Mouse (Mus musculus) liver, embryonic 14.5 days (tissue): ENCODE results near the gene Lingo3. TPM values are rescaled to one million over a fixed set of nuclear protein-coding genes. Genes with fewer than 3 reads are reported as not detected.
A peak's percentile ranks its signal among the peaks of the same experiment; 100 is the strongest.

ENCODE experiments used
- ATAC-seq: fragments of 200-750 bp; cut with Nextera tagmentation; 2 replicates; pipeline ENCODE4 v1.8.0; 2017; ENCODE audit warnings: moderate number of reproducible peaks, mild to moderate bottlenecking, moderate library complexity; ENCODE audit not compliant: insufficient read depth
- DNase-seq, 3 experiments: peaks; one replicate each; pipeline ENCODE4 v3.0.0-alpha.2; 2012 to 2013; ENCODE audit warnings: low read depth in 3 of 3, low spot score in 3 of 3
- H3K27ac ChIP-seq: fragments of 300-500 bp; sonication (generic); 2 replicates; pipeline ENCODE4 v1.5.1; 2014; ENCODE audit warnings: moderate library complexity, mild to moderate bottlenecking, control low read depth, inconsistent platforms
- H3K27me3 ChIP-seq: fragments of 300-500 bp; sonication (generic); 2 replicates; pipeline ENCODE4 v1.6.1; 2014; ENCODE audit warnings: mild to moderate bottlenecking, low read length, moderate library complexity; ENCODE audit not compliant: control insufficient read depth, insufficient read depth
- H3K36me3 ChIP-seq: fragments of 300-500 bp; sonication (generic); replicated peaks from 2 replicates; pipeline ENCODE4 v1.6.1; 2014; ENCODE audit warnings: low read depth; ENCODE audit not compliant: control insufficient read depth, insufficient read depth
- H3K4me1 ChIP-seq, 2 experiments: fragments of 200-500 bp in 1 of 2; fragments of 300-500 bp in 1 of 2; sonication (generic) in 1 of 2; replicated peaks; 2 replicates each; pipeline ENCODE4 v1.6.1; 2012 to 2014; ENCODE audit warnings: antibody characterized with exemption in 1 of 2, inconsistent platforms in 1 of 2, low read length in 1 of 2; ENCODE audit not compliant: control insufficient read depth in 2 of 2, insufficient read depth in 2 of 2
- H3K4me2 ChIP-seq: fragments of 300-500 bp; sonication (generic); 2 replicates; pipeline ENCODE4 v1.6.1; 2014; ENCODE audit warnings: low read depth, mild to moderate bottlenecking, control low read depth, moderate library complexity
- H3K4me3 ChIP-seq, 2 experiments: fragments of 200-500 bp in 1 of 2; fragments of 300-500 bp in 1 of 2; sonication (generic) in 1 of 2; 2 replicates each; pipeline ENCODE4 v1.5.1; 2012 to 2014; ENCODE audit warnings: low read depth in 2 of 2, low read length in 2 of 2, mild to moderate bottlenecking in 2 of 2, control low read depth in 1 of 2, inconsistent platforms in 1 of 2, moderate library complexity in 1 of 2; ENCODE audit not compliant: insufficient read depth in 1 of 2
- H3K9ac ChIP-seq: fragments of 300-500 bp; sonication (generic); replicated peaks from 2 replicates; pipeline ENCODE4 v1.6.1; 2014; ENCODE audit warnings: mild to moderate bottlenecking, control low read depth, moderate library complexity
- H3K9me3 ChIP-seq: fragments of 300-500 bp; sonication (generic); 2 replicates; pipeline ENCODE4 v1.6.1; 2016; ENCODE audit warnings: low read length, mixed read lengths; ENCODE audit not compliant: control insufficient read depth
- CTCF ChIP-seq: IDR thresholded peaks from 2 replicates; pipeline ENCODE4 v1.5.1; 2016; ENCODE audit warnings: antibody characterized with exemption, low read depth, control low read depth
- EP300 ChIP-seq: IDR thresholded peaks from 2 replicates; pipeline ENCODE4 v1.6.1; 2016; ENCODE audit warnings: antibody characterized with exemption, low read depth
- WGBS: fragments of 180-500 bp; shearing (Covaris S2); extraction: QIAGEN DNeasy Blood & Tissue Kit; methylation state at CpG from one replicate; pipeline ENCODE4 v1.1.7; 2014; ENCODE audit not compliant: insufficient replicate concordance; 5-methylcytosine and 5-hydroxymethylcytosine counted together
- polyA plus RNA-seq, 2 experiments: library from polyadenylated mRNA; depleted of rRNA in 1 of 2; stranded (reverse) in 1 of 2; unstranded in 1 of 2; fragments of >200 nt; fragmentation: Nextera tagmentation in 1 of 2; extraction: Ambion mirVana in 1 of 2; gene quantifications; 2 replicates each; pipeline versions ENCODE4 v1.2.1 to v1.2.3; 2012 to 2014

Gene Lingo3
- polyA plus RNA-seq, 2 experiments: 0.01 TPM; not detected in 1

DNA sequence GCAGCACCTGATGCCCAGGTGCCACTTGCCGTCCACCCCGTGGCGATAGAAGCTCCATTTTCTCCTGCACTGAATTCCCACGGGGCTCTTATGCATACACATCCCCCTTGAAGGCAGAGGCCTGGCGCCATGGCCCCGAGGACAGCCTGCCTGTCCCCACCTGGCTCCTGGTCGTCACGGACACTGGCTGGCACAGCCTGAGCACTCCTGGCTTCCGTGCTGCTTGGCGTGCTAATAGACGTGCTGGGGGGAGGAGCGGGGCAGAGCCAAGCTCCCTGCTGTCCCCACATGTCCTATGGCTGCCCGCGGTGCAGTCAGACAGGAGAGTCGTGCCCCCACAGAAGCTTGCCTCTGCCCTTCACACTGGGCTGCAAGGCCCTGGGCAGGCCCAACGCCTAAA is 20.6 kb upstream of the Lingo3 start:
- Histone ChIP-seq H3K4me1 (peaks cover 29 to 37% of the 10 kb centered on the region in 2 experiments), H3K27me3 (no peaks in the 10 kb centered on the region), H3K4me3 (no peak overlapping the region), H3K9me3 (no peaks in the 10 kb centered on the region), H3K27ac (no peak overlapping the region), H3K4me2 (no peak overlapping the region), H3K36me3 (peaks cover 70% of the 10 kb centered on the region), H3K9ac (no peak overlapping the region)
- 92% methylated on average over 16 of the region's 16 CpGs for WGBS
- DNase-seq: no peak
- no peak for ATAC-seq
- no peak for TF ChIP-seq EP300
- TF ChIP-seq CTCF: no peak

DNA sequence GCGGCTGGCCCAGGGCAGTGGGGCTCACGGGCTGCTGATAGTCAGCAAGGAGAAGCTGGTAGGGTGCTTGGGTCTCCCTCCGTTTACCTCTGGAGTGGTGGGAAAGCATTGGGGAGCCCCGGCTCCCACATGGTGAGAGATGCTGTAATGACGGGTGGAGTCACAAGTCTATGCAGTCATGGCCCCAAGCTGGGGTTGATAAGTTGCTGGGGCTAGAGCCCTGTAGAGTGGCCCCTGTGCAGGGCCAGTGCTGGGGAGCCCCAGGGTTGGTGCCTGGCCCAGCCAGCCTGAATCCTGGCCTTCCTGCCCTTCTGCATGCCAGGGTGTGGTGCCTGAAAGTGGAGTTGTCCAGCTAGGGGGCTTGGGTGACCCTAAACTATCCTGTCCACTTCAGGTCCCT is 18.5 kb upstream of the Lingo3 start:
- ATAC-seq (peak; percentile 27; the same call in 1 of the 2 replicates), DNase-seq (no peak)
- Histone ChIP-seq H3K36me3 (peaks cover 57% of the 10 kb centered on the region), H3K27me3 (no peaks in the 10 kb centered on the region), H3K4me2 (peak overlapping the region; percentile 57), H3K4me3 (no peak overlapping the region), H3K9ac (peak overlapping the region; percentile 52), H3K4me1 (peaks cover 49 to 54% of the 10 kb centered on the region in 2 experiments), H3K9me3 (no peaks in the 10 kb centered on the region), H3K27ac (peak overlapping the region; percentile 87)
- TF ChIP-seq CTCF: no peak
- no peak for TF ChIP-seq EP300
- 57% methylated on average over 5 of the region's 5 CpGs for WGBS

DNA sequence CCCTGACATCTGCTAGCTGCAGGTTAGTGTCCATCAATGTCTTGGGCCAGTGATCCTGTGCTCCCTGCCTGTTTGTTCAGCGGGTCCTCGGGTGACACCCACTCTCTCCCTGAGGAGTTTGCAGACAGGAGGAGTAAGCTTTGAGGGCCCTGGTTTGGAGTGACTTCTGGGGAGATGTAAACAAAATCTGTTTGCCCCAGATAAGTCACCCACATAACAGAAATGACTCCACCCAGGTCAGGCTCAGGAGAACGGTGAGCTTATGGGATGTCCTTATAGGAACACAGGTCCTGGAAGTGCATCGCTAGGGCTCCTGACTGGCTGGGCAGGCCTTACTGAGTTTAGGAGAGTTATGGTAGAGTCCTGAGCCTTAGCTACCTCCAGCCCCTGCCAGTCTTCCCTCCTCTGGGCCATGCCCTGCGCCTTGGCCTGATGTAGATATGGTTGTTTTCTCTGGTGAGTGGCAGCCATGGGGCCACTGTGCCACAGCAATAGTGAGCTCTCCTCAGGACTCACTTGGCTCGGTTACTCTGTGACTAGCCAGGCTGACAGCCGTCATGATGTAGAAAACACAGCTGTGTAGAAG is 14.6 kb upstream of the Lingo3 start:
- Histone ChIP-seq H3K27ac (peak overlapping the region; percentile 100), H3K9ac (peak overlapping the region; percentile 99), H3K27me3 (no peaks in the 10 kb centered on the region), H3K4me2 (peak overlapping the region; percentile 99), H3K4me3 (peak overlapping the region; percentile 69 to 100), H3K4me1 (peaks cover 67 to 69% of the 10 kb centered on the region in 2 experiments), H3K36me3 (peaks cover 27% of the 10 kb centered on the region), H3K9me3 (no peaks in the 10 kb centered on the region)
- DNase-seq: peak; percentile 95 to 97 (median 95)
- 14% methylated on average over 7 of the region's 7 CpGs for WGBS
- ATAC-seq: peak; percentile 83
- TF ChIP-seq CTCF: no peak
- TF ChIP-seq EP300: peak; percentile 97

GRCm38 (mm10) chr10:80857848-80858247 is 14.0 kb upstream of the Lingo3 start:
- Histone ChIP-seq H3K9me3 (no peaks in the 10 kb centered on the region), H3K4me3 (peak overlapping the region; percentile 69 to 100), H3K36me3 (peaks cover 21% of the 10 kb centered on the region), H3K27ac (peak overlapping the region; percentile 100), H3K4me1 (peaks cover 62 to 67% of the 10 kb centered on the region in 2 experiments), H3K4me2 (peak overlapping the region; percentile 99), H3K27me3 (no peaks in the 10 kb centered on the region), H3K9ac (peak overlapping the region; percentile 99)
- 13% methylated on average over 3 of the region's 3 CpGs for WGBS
- ATAC-seq (peak; percentile 74), DNase-seq (peak in 2 of 3 experiments; percentile 53 to 61)
- TF ChIP-seq EP300: no peak
- no peak for TF ChIP-seq CTCF

DNA sequence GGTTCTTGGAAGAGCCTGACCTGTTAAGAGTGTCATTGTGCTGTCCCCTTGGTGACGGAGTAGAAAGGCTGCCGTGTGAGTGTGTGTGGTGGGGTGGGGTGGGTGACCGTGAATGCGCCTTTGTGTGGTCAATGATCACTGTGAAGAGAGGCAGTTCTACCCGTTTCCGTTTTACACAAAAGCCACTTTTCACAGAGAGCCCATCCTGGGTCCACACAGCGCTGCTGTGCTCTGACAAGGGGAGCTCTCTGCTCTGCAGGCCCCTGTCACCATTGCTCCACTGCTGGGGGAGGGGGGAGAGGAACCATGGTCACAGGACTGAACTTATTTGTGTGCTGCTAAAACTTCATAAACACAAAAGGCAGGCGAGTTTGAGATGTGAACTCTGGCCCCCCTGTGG is 13.5 kb upstream of the Lingo3 start:
- Histone ChIP-seq H3K36me3 (peaks cover 16% of the 10 kb centered on the region), H3K9ac (peak overlapping the region; percentile 99), H3K4me3 (peak overlapping the region; percentile 69 to 100), H3K4me1 (peaks cover 57 to 62% of the 10 kb centered on the region in 2 experiments), H3K9me3 (no peaks in the 10 kb centered on the region), H3K27ac (peak overlapping the region; percentile 100), H3K27me3 (no peaks in the 10 kb centered on the region), H3K4me2 (peak overlapping the region; percentile 99)
- DNase-seq (no peak), ATAC-seq (no peak)
- TF ChIP-seq CTCF (no peak), EP300 (no peak)
- 34% methylated on average over 8 of the region's 8 CpGs for WGBS
